ENCODE assay signal across 9 mouse cellular contexts in the genomic region with DNA sequence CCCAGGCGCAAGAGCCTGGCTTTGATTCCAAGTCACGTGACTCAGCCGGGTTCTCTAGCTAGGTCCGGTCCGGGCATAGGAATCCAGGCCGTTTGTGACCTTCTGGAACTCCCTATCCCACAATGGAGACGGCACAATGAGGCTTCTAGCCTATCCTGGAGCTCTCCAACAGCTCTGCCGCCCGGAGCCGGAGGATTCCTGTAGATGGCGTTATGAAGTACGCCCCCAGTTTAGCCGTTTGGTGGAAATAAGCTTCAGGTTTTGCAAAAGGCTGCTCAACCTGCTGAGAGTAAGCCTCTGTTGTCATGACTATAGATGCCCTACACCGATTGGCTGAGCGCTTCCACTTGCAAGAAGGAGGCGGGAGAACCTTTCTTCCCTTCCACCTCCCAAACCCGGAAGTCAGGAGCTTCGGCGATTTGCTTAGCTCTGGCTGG. TPM values are rescaled to one million over a fixed set of nuclear protein-coding genes. Genes with fewer than 3 reads are reported as not detected.
DNase-seq lines count a peak whose midpoint lies in the region; ATAC-seq and TF ChIP-seq lines count a peak whose summit lies in the region.
"Had no signal": no experiment of that assay in that cellular context is flagged by ENCODE, and none has a peak within 500 bp of the region (broad histone marks: within the 10 kb centered on the region; RNA-seq: fewer than 3 reads in every experiment).

A gene (minus strand): TSS at position 252 of the 437 bp plus-strand sequence.

- peaks cover 33% of the 10 kb centered on the region for H3K36me3 ChIP-seq in erythroblast, embryonic 14.5 days (ENCODE audit: control insufficient read depth)
- peaks cover 11% of the 10 kb centered on the region for H3K36me3 ChIP-seq in heart, embryonic 12.5 days
- H3K36me3 ChIP-seq in kidney, embryonic 15.5 days = peaks cover 21% of the 10 kb centered on the region
- peaks cover 13% of the 10 kb centered on the region for H3K36me3 ChIP-seq in limb, embryonic 14.5 days (ENCODE audit: control insufficient read depth, insufficient read depth, low read length)
- no peaks in the 10 kb centered on the region; the same call in 1 of the 2 replicates for H3K36me3 ChIP-seq in midbrain, embryonic 15.5 days (replicated peaks)
- 0 out of 2 replicates have a peak, but pooled peaks cover 5% of the 10 kb centered on the region for H3K36me3 ChIP-seq in stomach, embryonic 15.5 days

- peak within 1 kb of the TSS; percentile 59 for H3K9ac ChIP-seq in heart, embryonic 12.5 days
- H3K9ac ChIP-seq in kidney, embryonic 15.5 days = no peak within 1 kb of the TSS
- H3K9ac ChIP-seq in limb, embryonic 14.5 days (ENCODE audit: low read depth, low read length, severe bottlenecking) = peak within 1 kb of the TSS; percentile 34; the same call in 1 of the 2 replicates
- peak within 1 kb of the TSS; percentile 35 for H3K9ac ChIP-seq in midbrain, embryonic 15.5 days
- H3K9ac ChIP-seq in stomach, embryonic 15.5 days = no peak within 1 kb of the TSS

- peak; percentile 89 for ATAC-seq in heart, embryonic 12.5 days (ENCODE audit: insufficient number of reproducible peaks, low FRiP score)
- ATAC-seq in kidney, embryonic 15.5 days (replicated peaks; ENCODE audit: low FRiP score) = peak; percentile 92
- peak; percentile 88 for ATAC-seq in limb, embryonic 14.5 days (ENCODE audit: low FRiP score, low read depth)
- peak; percentile 96 for ATAC-seq in midbrain, embryonic 15.5 days (replicated peaks)
- ATAC-seq in stomach, embryonic 15.5 days (ENCODE audit: insufficient read depth, low FRiP score, low read depth) = peak; percentile 89

- peak; percentile 73 for DNase-seq in urinary bladder, postnatal 14 days (ENCODE audit: low spot score)
- no peak for DNase-seq in urinary bladder, postnatal 10 days (ENCODE audit: low spot score)
- peak; percentile 79 for DNase-seq in limb, embryonic 14.5 days (ENCODE audit: low spot score)

- H3K4me3 ChIP-seq in erythroblast, embryonic 14.5 days (replicated peaks) = peak within 1 kb of the TSS; percentile 53
- peak within 1 kb of the TSS; percentile 46 for H3K4me3 ChIP-seq in heart, embryonic 12.5 days
- H3K4me3 ChIP-seq in kidney, embryonic 15.5 days (replicated peaks) = peak within 1 kb of the TSS; percentile 37
- H3K4me3 ChIP-seq in limb, embryonic 14.5 days (replicated peaks; ENCODE audit: low read length) = peak within 1 kb of the TSS; percentile 27
- H3K4me3 ChIP-seq in midbrain, embryonic 15.5 days = peak within 1 kb of the TSS; percentile 40
- peak within 1 kb of the TSS; percentile 35 for H3K4me3 ChIP-seq in stomach, embryonic 15.5 days (replicated peaks)

- H3K4me1 ChIP-seq in erythroblast, embryonic 14.5 days (ENCODE audit: control insufficient read depth) = peaks cover 26% of the 10 kb centered on the region
- H3K4me1 ChIP-seq in heart, embryonic 12.5 days (replicated peaks) = peaks cover 11% of the 10 kb centered on the region
- H3K4me1 ChIP-seq in kidney, embryonic 15.5 days = peaks cover 11% of the 10 kb centered on the region
- H3K4me1 ChIP-seq in limb, embryonic 14.5 days (ENCODE audit: control insufficient read depth, insufficient read depth, low read length) = no peaks in the 10 kb centered on the region
- peaks cover 16% of the 10 kb centered on the region; the same call in 1 of the 2 replicates for H3K4me1 ChIP-seq in midbrain, embryonic 15.5 days
- H3K4me1 ChIP-seq in stomach, embryonic 15.5 days = peaks cover 5% of the 10 kb centered on the region; the same call in 1 of the 2 replicates

- 0 out of 2 replicates have a peak within 1 kb of the TSS, but pooled peaks have one; percentile 18 for H3K27ac ChIP-seq in heart, embryonic 12.5 days (ENCODE audit: poor library complexity, severe bottlenecking)
- peak within 1 kb of the TSS; percentile 66 for H3K27ac ChIP-seq in kidney, embryonic 15.5 days
- no peak within 1 kb of the TSS for H3K27ac ChIP-seq in limb, embryonic 14.5 days (replicated peaks; ENCODE audit: low read depth, low read length)
- peak within 1 kb of the TSS; percentile 65; the same call in 1 of the 2 replicates for H3K27ac ChIP-seq in midbrain, embryonic 15.5 days
- H3K27ac ChIP-seq in stomach, embryonic 15.5 days = peak within 1 kb of the TSS; percentile 55

- peak within 1 kb of the TSS; percentile 88 for H3K4me2 ChIP-seq in heart, embryonic 12.5 days
- H3K4me2 ChIP-seq in kidney, embryonic 15.5 days = peak within 1 kb of the TSS; percentile 64
- peak within 1 kb of the TSS; percentile 68 for H3K4me2 ChIP-seq in limb, embryonic 14.5 days (replicated peaks; ENCODE audit: low read depth, low read length, severe bottlenecking)
- H3K4me2 ChIP-seq in midbrain, embryonic 15.5 days = peak within 1 kb of the TSS; percentile 76
- H3K4me2 ChIP-seq in stomach, embryonic 15.5 days = peak within 1 kb of the TSS; percentile 70

- H3K27me3 ChIP-seq in erythroblast, embryonic 14.5 days (ENCODE audit: control insufficient read depth) = no peaks in the 10 kb centered on the region; the same call in 1 of the 2 replicates
- H3K27me3 ChIP-seq in heart, embryonic 12.5 days (replicated peaks) = no peaks in the 10 kb centered on the region
- no peaks in the 10 kb centered on the region for H3K27me3 ChIP-seq in kidney, embryonic 15.5 days
- H3K27me3 ChIP-seq in limb, embryonic 14.5 days (ENCODE audit: control insufficient read depth, insufficient read depth, low read length) = no peaks in the 10 kb centered on the region
- H3K27me3 ChIP-seq in midbrain, embryonic 15.5 days (replicated peaks) = no peaks in the 10 kb centered on the region
- no peaks in the 10 kb centered on the region for H3K27me3 ChIP-seq in stomach, embryonic 15.5 days (replicated peaks)

- H3K9me3 ChIP-seq in erythroblast, embryonic 14.5 days (ENCODE audit: control insufficient read depth, low read length) = no peaks in the 10 kb centered on the region
- no peaks in the 10 kb centered on the region for H3K9me3 ChIP-seq in heart, embryonic 12.5 days (replicated peaks)
- no peaks in the 10 kb centered on the region for H3K9me3 ChIP-seq in kidney, embryonic 15.5 days (replicated peaks)
- H3K9me3 ChIP-seq in limb, embryonic 14.5 days (ENCODE audit: control insufficient read depth, low read length) = no peaks in the 10 kb centered on the region
- H3K9me3 ChIP-seq in midbrain, embryonic 15.5 days = no peaks in the 10 kb centered on the region
- H3K9me3 ChIP-seq in stomach, embryonic 15.5 days = no peaks in the 10 kb centered on the region

- TF ChIP-seq POLR2A in limb, embryonic 14.5 days (IDR thresholded peaks at IDR 0.05; ENCODE audit: borderline replicate concordance, extremely low read depth, insufficient read depth, insufficient read length) = no peak

- WGBS in heart, embryonic 12.5 days = 3% methylated on average over 19 of the region's 19 CpGs
- 1% methylated on average over 19 of the region's 19 CpGs for WGBS in kidney, embryonic 15.5 days
- WGBS in limb, embryonic 14.5 days = 3% methylated on average over 19 of the region's 19 CpGs
- under 1% methylated on average over 19 of the region's 19 CpGs for WGBS in midbrain, embryonic 15.5 days
- WGBS in stomach, embryonic 15.5 days = 1% methylated on average over 19 of the region's 19 CpGs

RNA-seq across cellular contexts. Expression of the gene that starts here (rescaled TPM):
- polyA plus RNA-seq in erythroblast, embryonic 14.5 days (2012) = not detected in 2 replicates
- polyA plus RNA-seq in heart, embryonic 12.5 days (2016; fragmentation: Nextera tagmentation; extraction: Ambion mirVana) = 0.54 and 0.83 TPM in 2 replicates
- polyA plus RNA-seq in kidney, embryonic 15.5 days (2015; fragmentation: Nextera tagmentation; extraction: Ambion mirVana) = 1.8 TPM in 2 replicates
- 0.58 and 0.70 TPM in 2 replicates for polyA plus RNA-seq in limb, embryonic 14.5 days (2012; rRNA removed)
- polyA plus RNA-seq in limb, embryonic 14.5 days (2014; fragmentation: Nextera tagmentation; extraction: Ambion mirVana) = 0.19 and 0.39 TPM in 2 replicates
- polyA plus RNA-seq in midbrain, embryonic 15.5 days (2015; fragmentation: Nextera tagmentation; extraction: Ambion mirVana) = 2.7 and 2.8 TPM in 2 replicates
- polyA plus RNA-seq in stomach, embryonic 15.5 days (2015; fragmentation: Nextera tagmentation; extraction: Ambion mirVana) = 0.58 and 0.71 TPM in 2 replicates
- polyA plus RNA-seq: C2C12 had no signal

Comparison
In these comparisons a context has a peak if more than half of its experiments do, and no peak if none do; other contexts are left out.
1. Peak in ATAC-seq, H3K4me3 ChIP-seq, H3K27ac ChIP-seq, H3K9ac ChIP-seq and H3K4me2 ChIP-seq in heart, embryonic 12.5 days; RNA of the gene not detected or under 1 TPM.
2. Peak in DNase-seq, ATAC-seq, H3K4me3 ChIP-seq, H3K9ac ChIP-seq and H3K4me2 ChIP-seq in limb, embryonic 14.5 days; RNA of the gene not detected or under 1 TPM.
3. Peak in ATAC-seq, H3K4me3 ChIP-seq, H3K27ac ChIP-seq and H3K4me2 ChIP-seq in stomach, embryonic 15.5 days; RNA of the gene not detected or under 1 TPM.